Mouse (Mus musculus) erythroblast, embryonic 14.5 days (primary cell): ENCODE measurements around the gene Ccdc85c.

Experiments used
- GATA1 ChIP-seq: IDR thresholded peaks from 2 replicates; pipeline ENCODE4 v1.6.1; 2012; ENCODE audit warnings: low read length, inconsistent platforms, mixed read lengths
- TAL1 ChIP-seq: IDR thresholded peaks from 3 replicates; pipeline ENCODE4 v1.6.1; 2012; ENCODE audit warnings: low read length, inconsistent platforms, mixed read lengths

- TF ChIP-seq GATA1 (no peak), TAL1 (no peak)
Measured at GRCm38 (mm10) chr12:108225781-108226180, 49.4 kb downstream of the Ccdc85c start.
